Mouse (Mus musculus) c-Kit-negative CD71-positive TER-119-positive erythroid progenitor cells, embryonic 14.5 days (primary cell): ENCODE data around the gene Zfp953.
"Not testable (repeated sequence)": the region's sequence is repeated elsewhere in the genome, so short reads cannot be mapped to it uniquely, and the experiment has no call there.

Experiments used
- DNase-seq: peaks from one replicate; pipeline ENCODE4 v3.0.0-alpha.2; 2013; ENCODE audit warnings: low read depth, low spot score

The Zfp953 gene

GRCm38 (mm10) chr13:67360131-67360744 lies at the start of gene Zfp953, which contains the start of gene Gm28044:
Gene Zfp953, minus strand, starts transcription at chr13:67360605.
Gene Gm28044, minus strand, starts transcription at chr13:67360536.
- DNase-seq, result peak; percentile 78

- DNase-seq, result peak; percentile 32
Observed at GRCm38 (mm10) chr13:67399183-67399903, 38.9 kb upstream of the Zfp953 start, which contains the start of gene Zfp429. Gene Zfp429, minus strand, starts transcription at chr13:67399819.

GRCm38 (mm10) chr13:67376255-67376654 lies 15.8 kb upstream of the Zfp953 start:
- not testable (repeated sequence) for DNase-seq

- DNase-seq, result peak; percentile 57
Observed at GRCm38 (mm10) chr13:67375050-67375911, 14.9 kb upstream of the Zfp953 start, which contains the start of the genes Gm28041 and Zfp456. Gene Gm28041, minus strand, starts transcription at chr13:67375733. Gene Zfp456, minus strand, starts transcription at chr13:67375810.

- DNase-seq, result no peak
Observed at GRCm38 (mm10) chr13:67351854-67352253, 8.6 kb downstream of the Zfp953 start.

- DNase-seq, result no peak
Observed at GRCm38 (mm10) chr13:67343422-67343821, 17.0 kb downstream of the Zfp953 start.

- DNase-seq, result no peak
Observed at GRCm38 (mm10) chr13:67332877-67333276, 27.5 kb downstream of the Zfp953 start.

- peak; percentile 73 for DNase-seq
Observed at GRCm38 (mm10) chr13:67332019-67332724, 28.2 kb downstream of the Zfp953 start, which contains the start of gene Zfp595. Gene Zfp595, minus strand, starts transcription at chr13:67332570.

GRCm38 (mm10) chr13:67306718-67307117 lies 53.7 kb downstream of the Zfp953 start:
- no peak for DNase-seq

- peak; percentile 72 for DNase-seq
Observed at GRCm38 (mm10) chr13:67305822-67306672, 54.4 kb downstream of the Zfp953 start, which contains the start of gene Zfp457. Gene Zfp457, minus strand, starts transcription at chr13:67306485.
